Mouse (Mus musculus) layer of hippocampus, postnatal 36 days (tissue): ENCODE measurements around the gene Acat3. TPM values are rescaled to one million over a fixed set of nuclear protein-coding genes. Genes with fewer than 3 reads are reported as not detected.
A peak's percentile ranks its signal among the peaks of the same experiment; 100 is the strongest.
"Not testable (repeated sequence)": the region's sequence is repeated elsewhere in the genome, so short reads cannot be mapped to it uniquely, and the experiment has no call there.

Experiments
- DNase-seq, 2 experiments: peaks; one replicate each; pipeline ENCODE4 v3.0.0; 2022
- total RNA-seq, 2 experiments: library from RNA; stranded (reverse); gene quantifications; 2 replicates each; pipeline ENCODE4 v1.2.3; 2021

The Acat3 gene
- total RNA-seq, 2 experiments from 2014 or later: 3.8 to 5.1 TPM

GRCm38 (mm10) chr17:12916588-12917380 lies 23.6 kb downstream of the Acat3 start:
- no peak for DNase-seq

GRCm38 (mm10) chr17:12915881-12916583 lies 24.4 kb downstream of the Acat3 start, which contains the start of gene Mrpl18:
TSS of gene Mrpl18 (minus strand) at chr17:12916345.
- DNase-seq: peak; percentile 99 to 100

GRCm38 (mm10) chr17:12915488-12915880 lies 24.9 kb downstream of the Acat3 start, which contains the start of gene Tcp1:
TSS of gene Tcp1 (plus strand) at chr17:12915701.
- DNase-seq: no peak

GRCm38 (mm10) chr17:12910391-12910790 lies 30.0 kb downstream of the Acat3 start:
- no peak for DNase-seq

GRCm38 (mm10) chr17:12909361-12910280 lies 30.8 kb downstream of the Acat3 start, which contains the start of gene Pnldc1:
TSS of gene Pnldc1 (minus strand) at chr17:12910230.
- no peak for DNase-seq

GRCm38 (mm10) chr17:12906436-12906835 lies 34.0 kb downstream of the Acat3 start:
- no peak for DNase-seq

GRCm38 (mm10) chr17:12905810-12906209 lies 34.6 kb downstream of the Acat3 start:
- DNase-seq: no peak

GRCm38 (mm10) chr17:12904349-12904748 lies 36.1 kb downstream of the Acat3 start:
- no peak for DNase-seq

GRCm38 (mm10) chr17:12903372-12904333 lies 36.7 kb downstream of the Acat3 start:
- DNase-seq: no peak

- DNase-seq: no peak
These were observed 38.1 kb downstream of the Acat3 start for GRCm38 (mm10) chr17:12902291-12902690.

- DNase-seq: not testable (repeated sequence)
These were observed 41.8 kb downstream of the Acat3 start for GRCm38 (mm10) chr17:12898607-12899006.

GRCm38 (mm10) chr17:12897674-12898073 lies 42.7 kb downstream of the Acat3 start:
- no peak for DNase-seq

GRCm38 (mm10) chr17:12892033-12892432 lies 48.4 kb downstream of the Acat3 start:
- no peak for DNase-seq

- DNase-seq: no peak
These were observed 49.3 kb downstream of the Acat3 start for GRCm38 (mm10) chr17:12891054-12891453.

- no peak for DNase-seq
These were observed 53.2 kb downstream of the Acat3 start for GRCm38 (mm10) chr17:12887021-12887775.

- no peak for DNase-seq
These were observed 53.8 kb downstream of the Acat3 start for GRCm38 (mm10) chr17:12886620-12887019.

GRCm38 (mm10) chr17:12881216-12881615 lies 59.2 kb downstream of the Acat3 start:
- no peak for DNase-seq

- peak; percentile 76 for DNase-seq
These were observed 60.2 kb downstream of the Acat3 start for GRCm38 (mm10) chr17:12880178-12880577.

- no peak for DNase-seq
These were observed 64.7 kb downstream of the Acat3 start, which contains the start of gene Mrgprh for GRCm38 (mm10) chr17:12875734-12876133. TSS of gene Mrgprh (plus strand) at chr17:12876034.
